Mouse (Mus musculus): Measurements from ENCODE around the gene Pald1.

DNA sequence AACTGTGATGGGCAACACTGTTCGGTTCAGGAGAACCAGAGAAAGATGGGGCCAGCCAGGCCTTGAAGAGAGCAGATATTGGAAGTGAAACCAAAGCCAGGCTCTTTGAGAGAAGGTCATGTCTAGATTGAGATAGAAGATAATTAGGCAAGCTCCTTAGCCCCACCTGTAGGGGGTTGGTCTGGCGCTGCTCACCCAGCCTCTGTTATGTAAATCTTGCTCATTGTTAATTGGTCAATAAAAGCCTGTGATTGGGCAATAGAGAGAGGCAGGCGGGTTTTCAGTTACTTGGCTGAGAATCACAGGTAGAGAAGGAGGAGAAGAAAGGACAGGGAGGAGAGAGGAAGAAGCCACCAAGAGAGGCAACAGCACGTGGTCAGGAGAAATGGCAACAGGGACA is 32.1 kb downstream of the Pald1 start:
- TF ChIP-seq CTCF (conservative IDR thresholded peaks at IDR 0.05; ENCODE audit: insufficient read depth, insufficient read length, low read depth, low read length): no peak
- no peak for TF ChIP-seq POLR2A (IDR thresholded peaks at IDR 0.05; ENCODE audit: low read depth, low read length)
